Mouse (Mus musculus) CD4-positive helper T cell, adult 2 months (primary cell): ENCODE measurements around the gene Emx2.

Source experiments
- DNase-seq: peaks from one replicate; pipeline ENCODE4 v3.0.0-alpha.2; 2012; ENCODE audit warnings: low read depth, missing footprints, low spot score

Emx2 gene

DNA sequence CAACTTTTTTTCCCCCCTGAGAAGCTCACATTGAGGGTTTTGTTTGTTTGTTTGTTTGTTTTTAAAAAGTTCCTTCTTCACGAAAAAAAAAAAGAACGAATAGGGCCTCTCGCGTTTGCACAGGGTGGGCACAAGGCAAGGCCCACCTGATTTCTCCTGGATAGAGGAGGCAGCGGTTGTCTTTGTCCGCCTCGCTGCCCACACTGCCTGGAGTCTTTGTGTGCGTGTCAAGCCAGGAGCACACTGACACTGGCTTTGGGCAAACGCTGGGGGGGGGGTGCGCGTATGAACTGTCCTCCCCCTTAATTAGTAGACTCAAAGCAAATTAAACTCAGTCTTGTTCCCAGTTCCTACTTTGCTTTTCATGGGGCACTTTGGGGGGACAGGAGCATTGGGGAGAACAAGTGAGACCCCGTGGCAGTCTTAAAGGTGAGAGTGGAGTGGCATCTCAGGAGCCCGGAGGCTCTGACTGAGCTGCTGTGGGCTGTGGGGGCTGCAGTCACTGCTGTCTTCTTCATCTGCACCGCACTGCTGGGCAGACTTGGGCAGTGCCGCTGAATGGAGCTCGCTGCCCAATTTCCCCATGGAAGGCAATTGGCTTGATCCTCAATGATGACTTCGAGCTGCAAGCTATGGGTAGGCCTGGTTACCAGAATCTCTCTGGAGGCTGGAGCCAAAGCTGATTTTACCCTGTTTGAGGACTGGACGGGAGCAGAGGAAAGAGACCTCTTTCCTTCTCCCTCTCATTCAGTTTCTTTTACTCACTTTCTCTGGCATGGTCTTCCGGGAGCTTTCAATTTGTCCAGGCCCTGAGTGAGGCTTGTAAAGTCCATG, 4.5 kb downstream of the Emx2 start:
- no peak for DNase-seq

DNA sequence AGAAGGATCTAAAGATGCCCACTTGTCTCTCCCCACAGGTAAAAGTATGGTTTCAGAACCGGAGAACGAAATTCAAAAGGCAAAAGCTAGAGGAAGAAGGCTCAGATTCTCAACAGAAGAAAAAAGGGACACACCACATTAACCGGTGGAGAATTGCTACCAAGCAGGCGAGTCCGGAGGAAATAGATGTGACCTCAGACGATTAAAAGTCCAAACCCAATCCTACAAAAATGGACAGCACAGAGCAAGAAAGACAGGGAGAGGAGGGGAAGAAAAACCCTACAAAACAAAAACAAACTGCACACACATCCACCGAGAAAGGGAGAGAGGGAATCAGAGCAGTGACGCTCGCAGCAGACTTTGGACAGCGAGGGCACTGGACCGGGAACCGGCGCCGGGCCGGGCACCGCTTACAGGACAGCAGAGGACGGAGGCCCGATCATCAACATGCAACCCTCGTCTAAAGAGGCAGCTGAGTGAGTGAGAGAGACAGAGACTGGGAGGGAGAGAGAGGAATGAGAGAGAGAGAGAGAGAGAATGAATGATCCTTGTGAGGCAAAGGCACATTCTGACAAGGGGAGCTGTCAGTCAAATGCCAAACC, 5.8 kb downstream of the Emx2 start:
- no peak for DNase-seq

DNA sequence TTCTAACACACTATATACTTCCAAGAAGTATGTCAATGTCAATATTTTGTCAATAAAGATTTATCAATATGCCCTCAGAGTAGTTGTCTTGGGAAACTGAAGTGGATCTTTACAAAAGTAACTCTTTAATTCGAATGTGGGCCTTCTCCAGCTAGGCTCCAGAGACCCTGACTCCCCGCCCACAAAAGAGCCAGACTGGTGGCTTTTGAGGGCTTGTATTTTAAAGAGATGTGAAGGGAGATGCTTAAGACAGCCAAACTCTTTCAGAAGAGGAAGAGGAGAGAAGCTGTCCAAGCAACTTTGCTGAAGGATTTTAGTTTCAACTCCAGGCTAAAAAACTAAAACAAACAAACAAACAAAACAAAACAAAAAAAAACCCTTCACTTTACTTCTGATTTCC, 7.1 kb downstream of the Emx2 start:
- DNase-seq = no peak

DNA sequence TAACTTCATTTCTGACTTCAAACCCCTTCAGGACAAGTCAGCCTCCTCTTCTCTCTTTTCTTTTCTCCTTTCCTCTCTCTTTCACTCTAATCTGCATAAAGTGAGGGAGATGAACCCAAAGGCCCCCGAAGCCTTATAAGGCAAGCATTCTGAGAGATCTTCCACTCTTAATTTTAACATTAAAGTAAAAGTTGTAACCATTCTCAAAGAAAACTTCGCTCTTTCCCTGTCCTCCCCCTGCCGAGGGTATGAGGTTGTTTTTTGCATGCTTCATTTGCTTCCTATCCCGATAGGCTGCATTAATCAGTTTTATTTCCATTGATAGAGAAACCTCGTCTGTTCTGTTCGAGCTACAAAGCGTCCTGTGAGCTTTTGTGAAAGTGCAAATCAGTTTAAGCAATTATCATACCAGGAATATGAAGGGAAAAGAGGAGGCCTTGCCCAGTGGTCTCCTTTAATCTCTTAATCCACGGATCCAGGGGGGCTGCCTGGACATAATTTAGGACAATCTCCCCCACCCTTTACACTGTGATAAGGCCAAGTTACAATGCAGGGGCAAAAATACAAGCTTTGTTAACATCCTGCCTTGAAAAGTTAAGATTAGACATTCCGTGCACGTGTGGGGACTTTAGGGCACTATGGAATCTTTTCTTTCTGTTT, 7.7 kb downstream of the Emx2 start:
- DNase-seq = no peak

DNA sequence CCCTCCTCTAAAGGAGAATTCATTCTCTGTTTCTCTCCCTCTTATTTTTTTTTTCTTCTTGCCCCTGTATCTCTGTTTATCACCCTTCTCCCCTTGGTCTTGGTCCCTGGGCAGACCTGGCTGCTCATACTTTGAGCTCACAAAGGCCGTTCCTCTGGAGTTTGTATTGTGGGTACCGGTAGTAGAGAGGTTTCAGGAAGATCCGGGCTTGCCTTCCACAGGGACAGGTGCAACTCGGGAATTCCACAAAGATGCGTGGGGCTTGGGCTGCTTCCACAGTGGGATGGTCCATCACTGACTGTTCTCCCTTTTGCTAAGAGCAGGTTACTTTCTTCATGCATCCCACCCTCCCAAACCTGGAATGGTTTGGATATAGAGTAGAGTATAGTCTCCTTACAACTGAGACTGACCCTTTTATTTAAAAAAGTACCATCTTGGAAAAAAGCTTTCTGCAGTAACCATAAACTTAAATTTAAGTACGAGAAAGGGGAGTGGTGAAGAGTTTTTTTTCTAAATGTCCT, 8.3 kb downstream of the Emx2 start:
- DNase-seq = no peak

DNA sequence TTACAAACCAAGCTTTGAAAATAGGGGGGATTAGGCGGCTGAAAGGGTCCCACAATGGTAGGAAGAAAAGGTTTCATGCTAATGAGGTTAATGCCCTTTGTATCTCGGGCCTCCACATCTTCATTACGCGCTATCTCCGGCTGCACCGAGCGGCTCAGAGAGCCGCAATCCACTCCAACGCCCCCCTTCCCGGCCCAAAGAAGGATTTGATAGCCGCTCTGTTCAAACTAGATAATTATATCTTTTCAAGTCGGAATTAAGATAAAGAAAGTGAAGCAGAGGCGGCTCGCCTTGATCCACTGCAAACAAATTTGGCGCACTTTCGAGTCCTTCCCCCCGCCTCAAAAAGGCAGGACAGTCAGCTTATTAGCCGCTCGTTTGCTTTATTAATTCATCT, 8.8 kb downstream of the Emx2 start:
- no peak for DNase-seq

DNA sequence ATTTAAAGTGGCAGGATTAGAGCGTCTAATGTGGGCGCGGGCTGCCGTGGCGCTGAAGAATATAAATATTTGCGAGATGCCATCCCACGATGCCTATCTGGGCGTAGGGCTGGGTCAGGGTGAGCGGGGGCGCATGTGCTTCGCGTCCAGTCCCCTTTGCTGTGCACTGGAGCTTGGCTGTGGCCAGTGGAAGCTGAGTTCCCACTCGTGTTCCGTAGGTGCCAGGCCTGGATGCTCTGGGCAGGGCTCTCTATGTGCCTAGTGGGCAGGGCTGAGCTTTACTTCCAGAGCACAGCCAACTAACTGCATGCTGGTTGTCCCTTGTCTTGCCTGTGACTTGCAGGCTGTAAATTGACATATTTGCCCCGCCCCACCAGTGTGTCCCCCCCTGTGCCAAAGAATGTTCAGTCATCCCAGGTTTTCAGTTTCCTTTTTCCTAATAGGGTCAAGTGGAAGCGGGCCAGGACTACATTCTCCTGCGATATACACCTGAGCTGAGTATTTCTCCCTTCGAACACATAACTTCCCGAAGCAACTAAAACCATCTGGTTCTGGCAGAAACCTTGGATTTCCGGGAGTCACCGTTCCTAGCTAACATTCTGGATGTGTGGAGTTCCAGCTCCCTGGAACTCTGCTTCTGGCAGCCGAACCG, 9.4 kb downstream of the Emx2 start:
- DNase-seq = no peak

DNA sequence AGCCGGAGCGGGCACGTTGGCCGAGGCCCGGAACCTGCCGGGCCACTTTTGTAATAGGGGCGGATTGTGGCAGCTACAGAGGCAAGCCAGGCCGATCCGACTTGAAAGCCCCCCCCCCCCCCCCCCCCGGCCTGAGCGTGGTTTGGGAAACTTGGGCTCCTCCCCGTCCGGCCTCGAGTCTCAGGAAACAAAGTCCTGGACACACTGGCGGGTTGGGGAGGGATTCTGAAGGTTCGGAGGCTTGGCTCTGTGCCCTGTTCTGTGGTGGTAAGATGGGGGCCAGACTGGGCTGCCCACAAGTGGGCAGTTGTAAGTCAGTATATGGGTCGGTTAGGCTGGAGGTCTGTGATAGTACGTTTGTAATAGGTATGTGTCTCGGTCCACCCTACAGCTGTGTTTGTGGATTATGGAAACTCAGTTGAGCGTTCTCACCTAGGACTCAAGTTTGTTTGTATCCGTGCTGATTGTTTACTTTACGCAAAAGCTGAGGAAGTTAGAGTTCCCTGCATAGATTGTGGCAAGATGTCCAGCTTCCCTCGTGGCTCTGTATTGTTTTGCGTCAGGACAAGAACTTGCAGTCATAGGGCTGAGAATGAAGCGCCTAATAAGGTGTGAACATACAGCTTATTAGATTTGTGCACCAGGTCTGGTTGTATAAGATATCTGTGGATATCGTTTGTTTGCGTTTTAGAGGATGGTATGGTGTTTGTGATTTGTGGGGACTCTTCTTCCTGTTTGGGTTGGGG, 10.1 kb downstream of the Emx2 start:
- no peak for DNase-seq

DNA sequence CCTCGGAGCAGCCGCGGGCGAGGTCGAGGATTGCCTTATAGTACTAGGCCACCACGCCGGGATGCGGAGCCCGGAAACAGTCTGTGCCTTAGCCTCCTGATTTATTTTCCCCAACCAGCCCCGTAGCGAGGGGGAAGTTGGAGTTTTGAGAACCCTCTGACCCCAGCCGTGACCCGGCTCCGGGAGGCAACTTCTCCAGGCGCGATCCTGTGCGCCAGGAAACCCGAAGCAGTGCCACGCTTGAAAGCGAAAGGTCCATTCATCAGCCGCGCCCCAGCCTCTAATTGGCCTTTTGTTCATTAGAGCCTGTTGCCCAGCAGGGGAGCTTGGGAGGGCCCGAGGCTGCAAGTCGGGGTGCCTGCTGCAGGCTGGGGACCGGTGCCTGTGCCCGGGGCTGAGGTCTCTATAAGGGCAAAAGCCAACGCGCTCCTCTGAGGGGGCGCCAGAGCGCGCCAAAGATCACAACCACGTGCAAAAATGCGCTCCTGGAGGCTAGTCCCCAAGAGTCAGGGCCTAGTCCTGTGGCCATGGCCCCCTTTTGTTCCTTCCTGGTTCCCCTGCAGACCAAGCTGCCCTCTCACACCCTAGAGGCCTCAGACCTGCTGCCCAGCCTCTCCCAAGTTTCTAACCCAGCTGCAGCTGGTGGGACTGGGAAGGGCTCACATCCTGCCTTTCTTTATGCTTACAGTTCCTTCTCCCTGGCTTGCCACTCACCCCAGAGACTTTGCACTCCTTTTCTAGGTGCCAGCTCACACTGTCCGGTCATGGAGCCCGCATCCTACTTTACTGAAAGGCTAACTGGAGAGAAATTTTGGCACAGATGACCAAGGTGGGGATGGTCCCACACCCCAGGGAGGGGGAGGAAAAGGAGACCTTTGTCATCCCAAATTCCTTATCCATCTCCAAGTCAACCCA, 11.1 kb downstream of the Emx2 start:
- no peak for DNase-seq

DNA sequence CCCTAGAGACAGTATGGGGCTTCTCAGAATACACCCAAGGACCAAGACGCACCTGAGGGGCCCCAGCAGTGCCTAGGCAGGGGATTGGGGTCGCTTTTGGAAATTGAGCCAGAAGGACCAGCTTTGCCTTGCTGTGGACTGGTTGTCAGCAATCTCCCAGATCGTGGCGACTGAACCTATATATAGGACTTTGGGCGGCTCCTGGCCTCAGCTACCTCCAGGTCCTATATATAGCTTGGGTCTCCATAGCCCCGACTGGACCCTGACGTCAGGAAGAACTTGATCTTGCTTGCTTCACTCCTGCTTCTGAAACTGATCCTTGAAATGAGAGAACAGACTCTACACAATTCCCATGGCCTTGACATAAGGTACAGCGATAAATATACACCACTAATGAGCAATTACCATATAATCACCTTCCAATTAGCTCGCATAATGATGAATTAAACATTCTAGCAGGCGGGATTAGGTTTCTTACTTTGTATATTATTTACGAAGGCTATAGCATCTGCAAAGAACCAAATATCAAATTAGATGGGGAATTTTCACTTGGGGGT, 12.0 kb downstream of the Emx2 start:
- no peak for DNase-seq

DNA sequence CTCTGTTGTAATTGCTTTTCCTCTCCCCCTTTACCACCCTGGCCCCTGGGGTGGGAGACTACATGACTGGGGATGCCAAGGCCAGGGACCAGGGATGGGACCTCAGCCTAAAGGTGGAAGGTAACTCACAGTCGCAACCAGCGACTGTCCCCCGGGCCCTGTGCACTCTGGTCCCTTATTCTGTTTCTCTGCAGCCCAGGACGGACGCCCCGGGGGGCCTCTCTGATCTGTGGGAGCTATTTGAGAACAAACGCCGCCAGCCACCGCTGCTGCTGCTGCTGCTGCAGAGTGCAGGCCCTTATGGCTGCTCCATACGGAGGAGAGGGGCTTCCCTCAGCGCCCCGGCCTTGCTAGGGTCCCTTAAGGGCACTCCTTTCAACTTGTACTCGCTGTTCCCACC, 12.7 kb downstream of the Emx2 start:
- DNase-seq = no peak

DNA sequence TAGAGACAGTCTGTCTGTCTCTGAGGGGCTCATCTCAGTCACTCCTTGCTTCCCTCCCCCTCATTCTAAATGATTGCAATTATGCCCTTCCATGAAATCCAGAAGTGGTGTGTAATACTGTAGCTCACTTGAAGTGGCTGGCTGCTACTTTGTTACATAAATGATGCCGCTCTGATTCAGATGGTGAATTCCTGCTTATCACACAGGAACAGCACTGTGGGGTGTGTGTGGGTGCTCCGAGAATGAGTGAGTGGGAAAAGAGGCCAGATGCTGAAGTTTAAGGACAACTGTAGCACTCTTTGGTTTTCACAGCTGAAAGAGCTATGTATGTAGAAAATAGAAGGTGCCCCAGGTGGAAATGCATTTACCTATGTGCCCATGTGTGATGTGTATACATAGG, 14.7 kb downstream of the Emx2 start:
- no peak for DNase-seq

DNA sequence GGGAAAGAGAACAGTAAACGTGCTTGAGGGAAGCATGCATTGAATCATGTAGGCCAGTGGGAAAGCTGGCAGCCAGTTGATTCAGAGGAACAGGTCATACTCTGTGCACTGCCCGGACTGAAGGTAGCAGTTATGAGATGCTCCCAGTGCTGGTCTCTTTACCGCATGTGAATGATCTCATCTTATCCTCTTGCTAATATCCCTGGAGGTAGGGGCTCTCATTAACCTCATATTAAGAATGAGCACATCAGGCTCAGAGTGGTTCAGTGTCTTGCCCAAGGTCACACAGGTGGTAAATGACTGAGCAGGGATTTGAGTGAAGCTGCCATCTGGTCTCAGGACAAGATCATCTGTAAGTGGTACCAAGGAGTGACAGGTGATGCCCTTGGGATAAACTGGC, 21.7 kb downstream of the Emx2 start:
- no peak for DNase-seq

DNA sequence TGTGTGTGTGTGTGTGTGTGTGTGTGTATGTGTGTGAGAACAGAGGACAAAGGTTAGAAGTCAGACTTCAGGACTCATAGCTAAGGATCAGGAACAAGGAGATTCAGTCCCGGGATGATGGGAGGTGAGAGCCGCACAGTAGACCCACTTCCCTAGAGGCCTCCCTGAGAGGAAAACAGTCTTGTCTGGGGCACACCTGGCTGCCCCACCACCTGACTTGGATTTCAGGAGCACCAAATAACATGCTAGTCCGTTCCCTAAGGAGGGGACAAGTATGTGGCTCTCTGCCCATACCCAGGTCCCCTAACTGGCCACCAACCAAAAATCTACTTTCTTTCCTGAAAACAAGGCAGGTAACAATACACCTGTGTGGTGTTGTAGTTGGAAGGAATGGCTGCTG, 22.4 kb downstream of the Emx2 start:
- no peak for DNase-seq

DNA sequence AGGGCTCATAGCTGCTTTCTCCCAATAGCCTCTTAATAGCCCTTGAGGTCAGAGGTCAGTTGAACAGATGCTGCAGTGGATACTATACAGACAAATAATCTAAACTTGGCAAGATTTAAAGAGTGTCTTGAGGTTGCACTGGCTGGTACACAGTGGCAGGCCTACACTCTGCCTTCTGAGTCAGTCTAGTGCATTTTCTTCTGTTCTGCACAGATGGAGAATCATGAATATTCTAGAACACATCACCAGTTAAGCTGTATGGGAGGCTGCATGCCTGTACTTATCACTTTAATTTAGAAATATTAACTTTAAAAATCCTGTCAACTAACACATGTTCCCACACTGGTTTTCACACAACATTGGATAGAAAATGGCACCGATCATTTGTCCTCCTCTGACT, 34.1 kb downstream of the Emx2 start:
- DNase-seq = no peak

DNA sequence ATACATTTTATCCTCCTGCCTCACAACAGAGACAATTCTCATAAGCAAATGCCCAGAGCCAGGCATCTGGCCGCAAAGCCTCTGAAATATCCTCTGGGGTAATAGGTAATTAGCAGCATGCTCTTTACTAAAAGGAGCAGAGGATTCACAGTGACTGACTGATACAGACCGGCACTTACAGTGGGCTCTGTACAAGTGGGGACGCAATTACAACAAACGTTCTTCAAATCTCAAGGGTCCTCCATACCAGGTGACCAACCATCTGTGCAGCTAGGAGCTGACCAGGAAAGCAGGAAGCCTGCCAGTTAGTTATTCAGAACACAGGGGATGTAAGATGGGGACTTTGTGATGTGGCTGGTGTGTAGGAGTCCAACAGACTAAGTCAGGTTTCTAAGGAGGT, 38.7 kb downstream of the Emx2 start:
- no peak for DNase-seq

DNA sequence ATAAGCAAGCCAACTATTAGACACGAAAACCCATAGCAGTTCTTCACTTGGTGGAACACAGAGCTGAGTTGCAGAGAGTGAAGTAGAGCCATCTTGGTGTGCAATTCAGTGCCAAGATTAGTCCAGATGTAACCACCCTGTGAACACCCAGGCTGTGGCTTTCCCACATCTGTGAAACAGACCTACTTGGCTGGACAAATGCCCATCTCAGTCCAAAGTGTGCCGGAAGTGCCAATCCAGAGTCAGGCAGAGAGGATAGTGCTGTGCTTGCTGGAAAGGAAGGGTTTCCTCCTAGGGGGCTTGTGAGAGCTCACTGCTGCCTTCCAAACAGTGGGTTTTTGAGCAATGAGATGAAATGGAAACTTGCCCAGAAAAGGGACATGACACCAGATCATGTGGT, 50.7 kb downstream of the Emx2 start:
- DNase-seq = no peak

DNA sequence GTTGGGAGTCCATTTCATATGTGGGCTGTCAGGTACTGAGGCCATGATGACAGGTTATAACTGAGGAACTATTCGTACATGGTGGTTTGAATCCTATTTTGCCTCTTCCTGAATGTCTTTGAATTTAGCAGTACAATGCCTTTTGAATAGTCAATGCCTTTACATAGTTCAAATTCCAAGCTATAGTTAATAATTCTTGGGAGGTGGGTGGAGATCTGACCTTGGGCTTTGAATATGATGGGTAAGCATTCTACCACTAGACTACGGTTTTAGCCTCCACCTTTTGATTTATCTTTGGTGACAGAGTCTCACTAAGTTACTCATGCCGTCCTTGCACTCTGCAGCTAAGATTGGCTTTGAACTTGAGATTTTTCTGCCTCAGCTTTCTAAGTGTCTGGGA, 55.0 kb downstream of the Emx2 start:
- DNase-seq = no peak
